7 mouse cellular contexts compared by ENCODE assay signal in the genomic region with DNA sequence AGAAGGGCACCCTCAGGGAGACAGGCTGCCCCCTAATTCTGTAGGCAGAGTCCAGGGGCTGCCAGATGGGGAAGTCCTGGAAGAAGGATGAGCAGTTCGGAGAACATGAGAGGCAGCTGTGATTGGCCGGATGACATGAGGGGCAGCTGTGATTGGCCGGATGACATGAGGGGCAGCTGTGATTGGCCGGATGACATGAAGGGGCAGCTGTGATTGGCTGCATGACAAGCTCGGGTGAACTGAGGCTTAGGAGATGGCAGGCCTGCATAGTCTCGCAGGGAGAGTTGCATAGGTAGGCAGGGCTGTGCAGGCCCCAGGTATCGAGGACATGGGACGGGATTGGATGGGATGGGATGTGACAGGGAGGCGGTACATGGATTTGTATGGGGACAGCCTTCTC. TPM values are rescaled to one million over a fixed set of nuclear protein-coding genes. Genes with fewer than 3 reads are reported as not detected.
DNase-seq lines count a peak whose midpoint lies in the region; ATAC-seq and TF ChIP-seq lines count a peak whose summit lies in the region.

No protein-coding gene starts in this region.

- H3K4me3 ChIP-seq in lung, postnatal 0 days (ENCODE audit: low read depth, low read length): no peak overlapping the region
- H3K4me3 ChIP-seq in embryonic facial prominence, embryonic 13.5 days: no peak overlapping the region
- no peak overlapping the region for H3K4me3 ChIP-seq in intestine, postnatal 0 days (ENCODE audit: low read depth, low read length)
- H3K4me3 ChIP-seq in neural tube, embryonic 11.5 days (ENCODE audit: low read depth, low read length): no peak overlapping the region
- no peak overlapping the region for H3K4me3 ChIP-seq in layer of hippocampus, adult 2 months

- no peak for DNase-seq in lung, postnatal 0 days (ENCODE audit: low spot score)
- DNase-seq in lung, postnatal 36 days: no peak
- peak; percentile 68 for DNase-seq in neural tube, embryonic 11.5 days (ENCODE audit: low spot score)
- no peak for DNase-seq in frontal cortex, postnatal 14 days (ENCODE audit: low spot score in 2 of 2)
- no peak for DNase-seq in layer of hippocampus, adult 2 months (ENCODE audit: low spot score in 2 of 2)

- H3K27me3 ChIP-seq in lung, postnatal 0 days (replicated peaks; ENCODE audit: insufficient read depth, low read length): no peaks in the 10 kb centered on the region
- H3K27me3 ChIP-seq in embryonic facial prominence, embryonic 13.5 days: no peaks in the 10 kb centered on the region
- no peaks in the 10 kb centered on the region for H3K27me3 ChIP-seq in intestine, postnatal 0 days (replicated peaks; ENCODE audit: control insufficient read depth, insufficient read depth, low read length)
- H3K27me3 ChIP-seq in neural tube, embryonic 11.5 days (ENCODE audit: control insufficient read depth, insufficient read depth, low read length): no peaks in the 10 kb centered on the region

- TF ChIP-seq CTCF in lung, postnatal 0 days (IDR thresholded peaks at IDR 0.05): no peak
- no peak for TF ChIP-seq CTCF in intestine, postnatal 0 days (IDR thresholded peaks at IDR 0.05; ENCODE audit: low read depth)
- TF ChIP-seq CTCF in layer of hippocampus, adult 2 months (conservative IDR thresholded peaks at IDR 0.05): no peak

- H3K27ac ChIP-seq in lung, postnatal 0 days (ENCODE audit: low read length): no peak overlapping the region
- H3K27ac ChIP-seq in embryonic facial prominence, embryonic 13.5 days: no peak overlapping the region
- no peak overlapping the region for H3K27ac ChIP-seq in intestine, postnatal 0 days (ENCODE audit: low read depth, low read length)
- 0 out of 2 replicates have a peak overlapping the region, but pooled peaks have one; percentile 49 for H3K27ac ChIP-seq in neural tube, embryonic 11.5 days (ENCODE audit: low read depth, low read length)
- no peak overlapping the region for H3K27ac ChIP-seq in layer of hippocampus, adult 2 months

- no peaks in the 10 kb centered on the region for H3K4me1 ChIP-seq in lung, postnatal 0 days (ENCODE audit: insufficient read depth, low read depth, low read length)
- H3K4me1 ChIP-seq in embryonic facial prominence, embryonic 13.5 days: peaks cover 14% of the 10 kb centered on the region
- peaks cover 3% of the 10 kb centered on the region; the same call in 1 of the 2 replicates for H3K4me1 ChIP-seq in intestine, postnatal 0 days (replicated peaks; ENCODE audit: control insufficient read depth, insufficient read depth, low read length)
- peaks cover 4% of the 10 kb centered on the region for H3K4me1 ChIP-seq in neural tube, embryonic 11.5 days (ENCODE audit: control insufficient read depth, insufficient read depth, low read length)

- no peaks in the 10 kb centered on the region for H3K36me3 ChIP-seq in lung, postnatal 0 days (ENCODE audit: insufficient read depth, low read length)
- H3K36me3 ChIP-seq in embryonic facial prominence, embryonic 13.5 days: no peaks in the 10 kb centered on the region
- H3K36me3 ChIP-seq in intestine, postnatal 0 days (ENCODE audit: control insufficient read depth, insufficient read depth): no peaks in the 10 kb centered on the region
- H3K36me3 ChIP-seq in neural tube, embryonic 11.5 days (ENCODE audit: control insufficient read depth, insufficient read depth, low read length): no peaks in the 10 kb centered on the region

- no peak overlapping the region for H3K4me2 ChIP-seq in lung, postnatal 0 days (replicated peaks; ENCODE audit: low read depth, low read length)
- peak overlapping the region; percentile 48 for H3K4me2 ChIP-seq in embryonic facial prominence, embryonic 13.5 days
- H3K4me2 ChIP-seq in intestine, postnatal 0 days (replicated peaks; ENCODE audit: low read depth): no peak overlapping the region
- H3K4me2 ChIP-seq in neural tube, embryonic 11.5 days (ENCODE audit: low read depth): peak overlapping the region; percentile 34

- peak; percentile 69 for ATAC-seq in lung, postnatal 0 days
- ATAC-seq in embryonic facial prominence, embryonic 13.5 days (ENCODE audit: insufficient number of reproducible peaks, insufficient read depth, low FRiP score, low TSS enrichment, low read depth): peak; percentile 45; the same call in 1 of the 2 replicates
- ATAC-seq in intestine, postnatal 0 days: 0 out of 2 replicates have a peak, but pooled peaks have one; percentile 11
- peak; percentile 90 for ATAC-seq in neural tube, embryonic 11.5 days (ENCODE audit: insufficient read depth, low FRiP score, low TSS enrichment)

- TF ChIP-seq EP300 in lung, postnatal 0 days (IDR thresholded peaks at IDR 0.05): no peak

- 22% methylated on average over 9 of the region's 9 CpGs for WGBS in lung, postnatal 0 days
- 7% methylated on average over 9 of the region's 9 CpGs for WGBS in embryonic facial prominence, embryonic 13.5 days
- 42% methylated on average over 9 of the region's 9 CpGs for WGBS in intestine, postnatal 0 days
- WGBS in neural tube, embryonic 11.5 days: 9% methylated on average over 9 of the region's 9 CpGs

- H3K9ac ChIP-seq in lung, postnatal 0 days (replicated peaks; ENCODE audit: low read depth): no peak overlapping the region
- 0 out of 2 replicates have a peak overlapping the region, but pooled peaks have one; percentile 2 for H3K9ac ChIP-seq in embryonic facial prominence, embryonic 13.5 days
- H3K9ac ChIP-seq in intestine, postnatal 0 days (ENCODE audit: low read depth, low read length): no peak overlapping the region
- no peak overlapping the region for H3K9ac ChIP-seq in neural tube, embryonic 11.5 days (ENCODE audit: low read length)

- H3K9me3 ChIP-seq in lung, postnatal 0 days (ENCODE audit: low read length): no peaks in the 10 kb centered on the region
- H3K9me3 ChIP-seq in embryonic facial prominence, embryonic 13.5 days: no peaks in the 10 kb centered on the region
- H3K9me3 ChIP-seq in intestine, postnatal 0 days (ENCODE audit: control insufficient read depth): no peaks in the 10 kb centered on the region
- H3K9me3 ChIP-seq in neural tube, embryonic 11.5 days (ENCODE audit: control insufficient read depth, low read length): no peaks in the 10 kb centered on the region

RNA-seq across cellular contexts. Expression of a gene that starts 13.7 kb away (rescaled TPM):
- polyA plus RNA-seq in lung, postnatal 0 days (2015; fragmentation: Nextera tagmentation; extraction: Ambion mirVana): 0.35 and 0.57 TPM in 2 replicates
- 0.44 and 0.69 TPM in 2 replicates for polyA plus RNA-seq in embryonic facial prominence, embryonic 13.5 days (2015; fragmentation: Nextera tagmentation; extraction: Ambion mirVana)
- polyA plus RNA-seq in intestine, postnatal 0 days (2015; fragmentation: Nextera tagmentation; extraction: Ambion mirVana): 0.20 TPM in 2 replicates
- 1.0 TPM in 2 replicates for polyA plus RNA-seq in neural tube, embryonic 11.5 days (2014; fragmentation: Nextera tagmentation; extraction: Ambion mirVana)
- 1 to 10 TPM; 5.1 to 6.4 TPM for total RNA-seq in layer of hippocampus, adult 2 months (2021)

RNA-seq across cellular contexts. Expression of a gene that starts 17.2 kb away (rescaled TPM):
- 4.1 and 4.5 TPM in 2 replicates for polyA plus RNA-seq in lung, postnatal 0 days (2015; fragmentation: Nextera tagmentation; extraction: Ambion mirVana)
- polyA plus RNA-seq in embryonic facial prominence, embryonic 13.5 days (2015; fragmentation: Nextera tagmentation; extraction: Ambion mirVana): 6.3 and 6.6 TPM in 2 replicates
- 10.1 and 12.0 TPM in 2 replicates for polyA plus RNA-seq in intestine, postnatal 0 days (2015; fragmentation: Nextera tagmentation; extraction: Ambion mirVana)
- polyA plus RNA-seq in neural tube, embryonic 11.5 days (2014; fragmentation: Nextera tagmentation; extraction: Ambion mirVana): 18.9 and 20.3 TPM in 2 replicates
- 10 to 100 TPM; 68.4 to 68.5 TPM for total RNA-seq in layer of hippocampus, adult 2 months (2021)

RNA-seq across cellular contexts. Expression of a gene that starts 41.8 kb away (rescaled TPM):
- 1.0 and 1.3 TPM in 2 replicates for polyA plus RNA-seq in lung, postnatal 0 days (2015; fragmentation: Nextera tagmentation; extraction: Ambion mirVana)
- polyA plus RNA-seq in embryonic facial prominence, embryonic 13.5 days (2015; fragmentation: Nextera tagmentation; extraction: Ambion mirVana): 8.0 and 9.1 TPM in 2 replicates
- polyA plus RNA-seq in intestine, postnatal 0 days (2015; fragmentation: Nextera tagmentation; extraction: Ambion mirVana): 0.85 and 0.86 TPM in 2 replicates
- polyA plus RNA-seq in neural tube, embryonic 11.5 days (2014; fragmentation: Nextera tagmentation; extraction: Ambion mirVana): 8.5 and 10.6 TPM in 2 replicates
- 100 to 1,000 TPM; 169 TPM for total RNA-seq in layer of hippocampus, adult 2 months (2021)

Comparison
In these comparisons a context has a peak if more than half of its experiments do, and no peak if none do; other contexts are left out.
1. ATAC-seq: peak in every context shown above with its lines; median percentile 90 in neural tube, embryonic 11.5 days; 69 in lung, postnatal 0 days; 45 in embryonic facial prominence, embryonic 13.5 days; 11 in intestine, postnatal 0 days.
2. H3K4me2 ChIP-seq: peak in embryonic facial prominence, embryonic 13.5 days (single experiment) and neural tube, embryonic 11.5 days (single experiment); none in lung, postnatal 0 days (single experiment) and intestine, postnatal 0 days (single experiment).